Comparison of ENCODE assay signal across 28 mouse cellular contexts in the genomic region with DNA sequence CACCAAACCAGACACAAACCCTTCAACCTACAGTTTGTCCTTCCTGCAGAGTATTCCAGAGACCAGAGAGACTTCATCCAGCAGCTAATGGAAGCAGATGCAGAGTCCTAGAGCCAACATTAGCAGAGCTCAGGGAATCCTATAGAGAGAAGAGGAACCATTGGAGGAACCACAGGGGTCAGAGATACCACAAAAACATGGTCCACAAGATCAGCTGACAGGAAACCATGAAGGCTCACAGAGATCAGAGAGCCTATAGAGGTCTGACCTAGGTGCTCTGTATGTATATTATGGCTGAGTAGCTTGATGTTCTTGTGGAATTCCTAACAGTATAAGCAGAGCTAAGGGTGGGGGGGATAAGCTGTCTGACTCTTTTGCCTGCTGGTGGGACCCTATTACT. TPM values are rescaled to one million over a fixed set of nuclear protein-coding genes. Genes with fewer than 3 reads are reported as not detected.
DNase-seq lines count a peak whose midpoint lies in the region; ATAC-seq lines count a peak whose summit lies in the region.
"Had no signal": no experiment of that assay in that cellular context is flagged by ENCODE, and none has a peak within 500 bp of the region (broad histone marks: within the 10 kb centered on the region; RNA-seq: fewer than 3 reads in every experiment).

No protein-coding gene starts in this region.

- no peak overlapping the region for H3K9ac ChIP-seq in hindbrain, embryonic 12.5 days
- H3K9ac ChIP-seq: embryonic facial prominence, embryonic 13.5 days; embryonic facial prominence, embryonic 15.5 days; forebrain, embryonic 12.5 days had no signal

- H3K4me2 ChIP-seq in hindbrain, embryonic 12.5 days (replicated peaks) = no peak overlapping the region
- H3K4me2 ChIP-seq: embryonic facial prominence, embryonic 13.5 days; embryonic facial prominence, embryonic 15.5 days; forebrain, embryonic 12.5 days had no signal

- no peak overlapping the region for H3K27ac ChIP-seq in hindbrain, embryonic 12.5 days
- H3K27ac ChIP-seq: embryonic facial prominence, embryonic 13.5 days; embryonic facial prominence, embryonic 15.5 days; forebrain, embryonic 10.5 days; forebrain, embryonic 12.5 days had no signal

- intact Hi-C loops in gastrocnemius, postnatal 14 days (cut with DNase I; ENCODE audit: low total_unique reads) = no loop called here

- H3K4me3 ChIP-seq in hindbrain, embryonic 12.5 days = no peak overlapping the region
- H3K4me3 ChIP-seq: embryonic facial prominence, embryonic 13.5 days; embryonic facial prominence, embryonic 15.5 days; erythroblast, embryonic 14.5 days; forebrain, embryonic 10.5 days; forebrain, embryonic 12.5 days had no signal

- no peaks in the 10 kb centered on the region for H3K4me1 ChIP-seq in hindbrain, embryonic 12.5 days
- H3K4me1 ChIP-seq: embryonic facial prominence, embryonic 13.5 days; embryonic facial prominence, embryonic 15.5 days; forebrain, embryonic 10.5 days; forebrain, embryonic 12.5 days had no signal

- no peaks in the 10 kb centered on the region for H3K9me3 ChIP-seq in hindbrain, embryonic 12.5 days (replicated peaks)
- H3K9me3 ChIP-seq: embryonic facial prominence, embryonic 13.5 days; embryonic facial prominence, embryonic 15.5 days; forebrain, embryonic 10.5 days; forebrain, embryonic 12.5 days; G1E had no signal

- peaks cover 26% of the 10 kb centered on the region for H3K36me3 ChIP-seq in hindbrain, embryonic 12.5 days
- H3K36me3 ChIP-seq: embryonic facial prominence, embryonic 15.5 days; G1E had no signal

- peak; percentile 87 for ATAC-seq in common myeloid progenitor, adult 5-6 weeks (replicated peaks; ENCODE audit: low read depth, poor library complexity, severe bottlenecking)
- 0 out of 4 replicates have a peak, but pooled peaks have one; percentile 12 to 32 for ATAC-seq in hematopoietic stem cell, adult 5-6 weeks (replicated peaks in 1 of 2; ENCODE audit: insufficient read depth in 1 of 2, low FRiP score in 2 of 2, low TSS enrichment in 1 of 2, low read depth in 1 of 2, poor library complexity in 2 of 2, severe bottlenecking in 2 of 2)
- peak; percentile 77 for ATAC-seq in megakaryocyte progenitor cell, adult 5-6 weeks (replicated peaks; ENCODE audit: poor library complexity)
- no peak for ATAC-seq in hindbrain, embryonic 12.5 days (ENCODE audit: low FRiP score)
- ATAC-seq: activated CD4-positive, CD25-positive, alpha-beta regulatory T cell, adult 4 months; CD4-positive, CD25-positive, alpha-beta regulatory T cell, adult 4 months; forebrain, embryonic 14.5 days; forebrain, embryonic 16.5 days; Patski had no signal

- DNase-seq in 416B (ENCODE audit: low read depth) = peak; percentile 40
- no peak for DNase-seq in gastrocnemius, postnatal 14 days
- no peak for DNase-seq in layer of hippocampus, adult 8-10 months (ENCODE audit: low spot score in 2 of 2)
- DNase-seq: adrenal gland, adult 8-10 months; adrenal gland, postnatal 14 days; adrenal gland, postnatal 36 days; B cell, adult 2 months; cerebellum, adult 11-12 months; cerebellum, adult 9-10 months; cerebellum, postnatal 10 days; cerebellum, postnatal 25 days; embryo, embryonic 11 days had no signal

- no peaks in the 10 kb centered on the region for H3K27me3 ChIP-seq in hindbrain, embryonic 12.5 days
- H3K27me3 ChIP-seq: CH12.LX; embryonic facial prominence, embryonic 13.5 days; embryonic facial prominence, embryonic 15.5 days; forebrain, embryonic 12.5 days; Patski had no signal

RNA-seq across cellular contexts. Expression of a gene that starts 18.9 kb away (rescaled TPM):
- total RNA-seq in common myeloid progenitor, adult 5-6 weeks (2017) = 0.05 and 0.32 TPM in 2 replicates
- 0.79 and 9.3 TPM in 2 replicates for total RNA-seq in hematopoietic stem cell, adult 5-6 weeks (2017)
- 1.5 and 2.2 TPM in 2 replicates for total RNA-seq in megakaryocyte progenitor cell, adult 5-6 weeks (2015)
- total RNA-seq in megakaryocyte progenitor cell, adult 5-6 weeks (2017) = 1.7 and 2.3 TPM in 2 replicates
- total RNA-seq in gastrocnemius, postnatal 14 days (2021) = 1 to 10 TPM; 1.7 to 2.1 TPM
- 10 to 100 TPM; 19.1 to 24.3 (median 22.2) TPM for total RNA-seq in layer of hippocampus, adult 8-10 months (2022)
- polyA plus RNA-seq in hindbrain, embryonic 12.5 days (2016; fragmentation: Nextera tagmentation; extraction: Ambion mirVana) = 11.7 and 12.1 TPM in 2 replicates
- polyA plus RNA-seq: erythroblast, embryonic 14.5 days; G1E had no signal

RNA-seq across cellular contexts. Expression of a gene that starts 19.5 kb away (rescaled TPM):
- 14.6 and 18.3 TPM in 2 replicates for total RNA-seq in common myeloid progenitor, adult 5-6 weeks (2017)
- 17.8 and 28.7 TPM in 2 replicates for total RNA-seq in hematopoietic stem cell, adult 5-6 weeks (2017)
- 8.1 and 11.1 TPM in 2 replicates for total RNA-seq in megakaryocyte progenitor cell, adult 5-6 weeks (2015)
- total RNA-seq in megakaryocyte progenitor cell, adult 5-6 weeks (2017) = 11.2 and 14.2 TPM in 2 replicates
- total RNA-seq in gastrocnemius, postnatal 14 days (2021) = 1 to 10 TPM; 7.6 to 8.2 TPM
- 10 to 100 TPM; 64.7 to 69.3 (median 66.1) TPM for total RNA-seq in layer of hippocampus, adult 8-10 months (2022)
- 31.8 and 33.0 TPM in 2 replicates for polyA plus RNA-seq in hindbrain, embryonic 12.5 days (2016; fragmentation: Nextera tagmentation; extraction: Ambion mirVana)
- polyA plus RNA-seq: erythroblast, embryonic 14.5 days had no signal
